Mouse (Mus musculus) thymus, postnatal 14 days (tissue): Measurements from ENCODE around the gene Ttll12.

Experiments
- DNase-seq: peaks from one replicate; pipeline ENCODE4 v3.0.0; 2021

The Ttll12 gene

GRCm38 (mm10) chr15:83560941-83561477 is 33.9 kb downstream of the Ttll12 start:
- no peak for DNase-seq

GRCm38 (mm10) chr15:83555161-83555974 is 39.6 kb downstream of the Ttll12 start:
- DNase-seq, result peak; percentile 92

GRCm38 (mm10) chr15:83553831-83554230 is 41.1 kb downstream of the Ttll12 start:
- DNase-seq, result no peak

- DNase-seq, result no peak
Measured at GRCm38 (mm10) chr15:83550137-83550536, 44.8 kb downstream of the Ttll12 start.

- DNase-seq, result no peak
Measured at GRCm38 (mm10) chr15:83547144-83547543, 47.8 kb downstream of the Ttll12 start.

GRCm38 (mm10) chr15:83546029-83546428 is 48.9 kb downstream of the Ttll12 start:
- no peak for DNase-seq

GRCm38 (mm10) chr15:83541647-83542287 is 53.2 kb downstream of the Ttll12 start:
- no peak for DNase-seq

GRCm38 (mm10) chr15:83539905-83540304 is 55.1 kb downstream of the Ttll12 start:
- no peak for DNase-seq

- no peak for DNase-seq
Measured at GRCm38 (mm10) chr15:83538855-83539254, 56.1 kb downstream of the Ttll12 start.

- no peak for DNase-seq
Measured at GRCm38 (mm10) chr15:83535890-83536231, 59.1 kb downstream of the Ttll12 start.

GRCm38 (mm10) chr15:83534960-83535889 is 59.7 kb downstream of the Ttll12 start:
- no peak for DNase-seq

- no peak for DNase-seq
Measured at GRCm38 (mm10) chr15:83532606-83533005, 62.4 kb downstream of the Ttll12 start.

- DNase-seq, result no peak
Measured at GRCm38 (mm10) chr15:83531961-83532469, 62.9 kb downstream of the Ttll12 start.

GRCm38 (mm10) chr15:83530688-83531087 is 64.3 kb downstream of the Ttll12 start:
- no peak for DNase-seq

- no peak for DNase-seq
Measured at GRCm38 (mm10) chr15:83530233-83530632, 64.7 kb downstream of the Ttll12 start.

GRCm38 (mm10) chr15:83529765-83530164 is 65.2 kb downstream of the Ttll12 start:
- DNase-seq, result no peak

GRCm38 (mm10) chr15:83528892-83529291 is 66.1 kb downstream of the Ttll12 start:
- no peak for DNase-seq

GRCm38 (mm10) chr15:83527747-83528146 is 67.2 kb downstream of the Ttll12 start:
- DNase-seq, result no peak

- DNase-seq, result no peak
Measured at GRCm38 (mm10) chr15:83527092-83527437, 67.9 kb downstream of the Ttll12 start.

GRCm38 (mm10) chr15:83526424-83527091 is 68.4 kb downstream of the Ttll12 start, which contains the start of gene Bik:
Gene Bik, plus strand, starts transcription at chr15:83526862.
- DNase-seq, result peak; percentile 74
